Mouse (Mus musculus) liver (tissue): ENCODE results near the gene Smok3b.

ENCODE experiments used
- DNase-seq: peaks from one replicate; pipeline ENCODE4 v3.0.0-alpha.2; 2020; ENCODE audit warnings: mixed read lengths

Smok3b gene

DNA sequence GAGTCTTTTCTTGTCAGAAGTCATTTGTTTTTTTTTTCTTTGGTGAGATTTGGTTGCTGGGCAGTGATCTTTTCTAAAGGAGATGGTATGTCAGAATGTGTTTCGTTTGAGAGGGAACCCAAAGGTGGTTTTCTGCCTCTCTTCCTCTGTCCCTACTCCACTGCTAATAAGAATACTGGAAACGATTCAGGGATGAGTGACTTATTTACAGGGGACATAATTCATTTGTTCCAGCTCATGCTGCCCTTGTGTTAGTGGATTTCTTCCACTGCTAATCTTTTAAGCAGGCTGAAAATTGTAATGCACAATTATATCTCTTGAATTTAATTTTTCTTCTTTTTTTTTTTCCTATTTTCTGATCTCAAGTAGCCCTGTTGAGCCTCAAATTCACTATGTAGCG, 65.6 kb downstream of the Smok3b start:
- DNase-seq: no peak

DNA sequence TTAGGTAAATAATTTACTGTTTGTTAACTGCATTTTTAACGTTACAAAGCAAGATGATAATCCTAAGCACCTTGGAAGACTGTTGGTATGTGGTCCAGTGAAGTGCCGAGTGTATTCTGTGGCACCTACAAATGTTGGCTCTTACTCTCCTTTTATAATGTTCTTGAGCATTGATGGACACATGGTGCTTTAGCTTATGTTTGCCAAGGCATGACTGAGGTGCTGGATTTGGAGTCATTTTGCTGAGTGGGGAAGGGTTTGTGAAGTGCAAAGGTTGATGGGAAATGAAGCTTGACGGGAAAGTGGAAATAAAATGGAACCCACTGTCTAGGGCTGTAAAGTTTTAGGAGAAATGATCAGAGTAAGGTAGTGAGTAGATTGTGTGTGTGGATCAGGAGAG, 67.1 kb downstream of the Smok3b start:
- DNase-seq: no peak

GRCm38 (mm10) chr5:138089108-138089551, 67.9 kb downstream of the Smok3b start:
- no peak for DNase-seq

DNA sequence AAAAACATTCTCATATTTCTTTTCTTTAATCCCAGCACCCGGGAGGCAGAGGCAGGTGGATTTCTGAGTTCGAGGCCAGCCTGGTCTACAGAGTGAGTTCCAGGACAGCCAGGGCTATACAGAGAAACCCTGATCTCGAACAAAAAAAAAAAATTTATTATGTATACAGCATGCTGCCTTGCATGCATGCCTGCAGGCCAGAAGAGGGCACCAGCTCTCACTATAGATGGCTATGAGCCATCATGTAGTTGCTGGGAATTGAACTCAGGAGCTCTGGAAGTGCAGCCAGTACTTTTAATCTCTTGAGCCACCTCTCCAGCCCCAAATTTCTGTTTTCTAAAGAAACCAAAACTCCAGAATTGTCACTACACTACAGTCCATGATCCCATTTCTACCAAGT, 69.0 kb downstream of the Smok3b start:
- DNase-seq: peak; percentile 24

DNA sequence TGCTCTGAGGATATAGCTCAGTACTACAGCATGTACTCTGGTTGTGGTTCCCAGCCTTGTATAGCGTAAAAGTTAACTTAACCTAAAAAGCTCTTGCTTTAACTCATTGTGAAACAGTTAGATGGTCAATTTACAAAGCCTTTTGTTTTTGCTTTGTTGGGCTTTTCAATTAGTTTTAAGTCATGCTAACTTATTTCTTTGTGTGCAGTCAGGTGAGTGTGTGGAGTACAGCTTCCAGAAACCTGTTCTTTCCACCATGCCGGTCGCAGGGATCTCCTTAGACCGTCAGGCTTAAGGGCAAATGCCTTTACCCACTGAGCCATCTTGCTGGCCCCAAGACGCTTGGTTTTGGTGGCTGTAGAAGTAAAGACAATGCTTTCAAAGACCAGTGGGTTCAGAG, 69.5 kb downstream of the Smok3b start:
- no peak for DNase-seq

DNA sequence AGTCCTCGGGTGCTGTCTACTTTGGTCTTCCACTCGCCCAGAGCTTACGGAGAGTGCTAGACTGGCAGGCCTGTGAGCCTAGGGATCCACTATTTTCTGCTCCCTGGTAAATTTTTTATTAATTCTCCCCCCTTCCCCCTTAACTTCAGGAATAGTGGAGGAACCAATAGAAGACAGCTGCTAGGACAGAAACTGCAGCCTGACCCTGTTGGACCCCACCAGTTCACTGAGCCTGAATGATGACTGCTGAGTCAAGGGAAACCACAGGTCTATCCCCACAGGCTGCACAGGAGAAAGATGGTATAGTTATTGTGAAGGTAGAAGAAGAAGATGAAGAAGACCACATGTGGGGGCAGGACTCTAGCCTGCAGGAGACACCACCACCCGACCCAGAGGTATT, 71.5 kb downstream of the Smok3b start:
- no peak for DNase-seq

DNA sequence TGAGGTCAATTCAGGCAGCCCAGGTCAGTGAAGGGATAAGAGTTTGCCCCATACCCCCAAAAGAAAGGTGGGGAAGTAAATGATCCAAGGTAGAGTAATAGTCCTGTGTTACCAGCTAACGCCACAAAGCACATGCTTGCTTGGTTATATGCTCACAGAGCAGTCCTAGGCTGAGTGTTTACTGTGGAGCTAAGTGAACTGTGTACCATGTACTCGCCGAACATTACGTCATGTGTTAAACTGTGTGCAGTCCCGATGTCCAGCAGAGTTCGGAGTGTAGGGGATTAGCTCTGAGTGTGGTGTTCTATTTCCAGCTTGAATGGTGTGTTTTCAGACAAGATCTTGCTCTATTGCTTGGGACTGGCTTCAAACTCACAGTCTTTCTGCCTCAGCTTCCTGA, 73.2 kb downstream of the Smok3b start:
- no peak for DNase-seq
